Mouse (Mus musculus) megakaryocyte-erythroid progenitor cell, adult 5 weeks (primary cell): ENCODE measurements around the gene 1700016D06Rik. TPM values are rescaled to one million over a fixed set of nuclear protein-coding genes. Genes with fewer than 3 reads are reported as not detected.

Experiments used
- polyA plus RNA-seq: library from polyadenylated mRNA; stranded (reverse); fragments of >175 nt; gene quantifications from 2 replicates; pipeline ENCODE4 v1.2.3, GENCODE M21; 2012

The 1700016D06Rik gene
- not detected in 2 replicates for polyA plus RNA-seq

DNA sequence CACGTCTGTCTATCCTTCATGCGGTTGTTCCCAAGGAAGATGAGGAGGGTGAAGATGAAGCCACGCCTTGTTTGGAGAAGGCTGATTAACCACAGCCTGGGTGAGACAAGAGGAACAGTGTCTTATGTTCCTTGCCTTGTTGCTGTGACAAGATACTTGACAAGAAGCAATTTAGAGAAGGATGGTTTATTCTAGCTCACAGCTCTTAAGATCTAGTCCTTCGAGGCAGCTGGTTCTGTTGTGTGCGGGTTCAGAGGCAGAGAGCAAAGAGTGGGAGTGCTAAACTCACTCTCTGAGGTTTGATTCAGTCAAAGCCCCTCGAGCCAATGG lies at the start of gene 1700016D06Rik:
Gene 1700016D06Rik (minus strand): TSS at position 31 of the 330 bp plus-strand sequence.

DNA sequence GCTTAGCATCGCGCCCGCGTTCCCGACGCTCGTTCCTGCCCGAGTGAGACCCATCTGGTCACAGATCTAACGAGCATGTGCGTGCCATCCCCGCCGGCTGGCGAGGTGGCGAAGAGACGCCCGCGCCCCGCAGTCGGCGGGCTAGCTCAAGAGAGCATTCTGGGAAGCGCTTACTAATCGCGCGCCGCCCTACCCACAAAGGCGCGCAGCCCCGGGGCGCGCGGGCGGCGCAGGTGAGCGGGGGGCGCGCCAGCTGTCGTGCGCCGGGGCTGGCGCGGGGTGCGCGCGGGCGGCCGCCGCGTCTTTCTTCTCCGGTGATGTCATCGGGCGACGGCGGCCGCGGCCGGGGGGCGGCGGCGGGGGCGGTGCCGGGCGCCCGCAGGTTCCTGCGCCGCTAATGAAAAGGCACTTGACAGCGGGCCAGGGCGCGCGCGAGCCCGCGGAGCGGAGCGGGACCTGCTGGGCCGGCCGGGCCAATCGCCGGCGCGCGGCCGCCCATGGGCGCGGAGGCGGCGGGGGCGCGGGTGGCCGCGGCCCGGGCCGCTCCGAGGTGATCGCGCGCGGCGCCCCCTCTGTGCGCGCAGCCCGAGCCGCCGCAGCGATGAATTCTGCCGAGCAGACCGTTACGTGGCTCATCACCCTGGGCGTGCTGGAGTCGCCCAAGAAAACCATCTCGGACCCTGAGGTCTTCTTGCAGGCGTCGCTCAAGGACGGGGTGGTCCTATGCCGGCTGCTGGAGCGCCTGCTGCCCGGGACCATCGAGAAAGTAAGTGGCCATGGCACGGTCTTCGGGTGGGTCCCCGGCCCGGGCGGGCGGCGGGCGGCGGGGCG lies 27.0 kb upstream of the 1700016D06Rik start, which contains the start of gene Arhgef7:
Gene Arhgef7 (plus strand): TSS at position 71 of the 831 bp plus-strand sequence.

DNA sequence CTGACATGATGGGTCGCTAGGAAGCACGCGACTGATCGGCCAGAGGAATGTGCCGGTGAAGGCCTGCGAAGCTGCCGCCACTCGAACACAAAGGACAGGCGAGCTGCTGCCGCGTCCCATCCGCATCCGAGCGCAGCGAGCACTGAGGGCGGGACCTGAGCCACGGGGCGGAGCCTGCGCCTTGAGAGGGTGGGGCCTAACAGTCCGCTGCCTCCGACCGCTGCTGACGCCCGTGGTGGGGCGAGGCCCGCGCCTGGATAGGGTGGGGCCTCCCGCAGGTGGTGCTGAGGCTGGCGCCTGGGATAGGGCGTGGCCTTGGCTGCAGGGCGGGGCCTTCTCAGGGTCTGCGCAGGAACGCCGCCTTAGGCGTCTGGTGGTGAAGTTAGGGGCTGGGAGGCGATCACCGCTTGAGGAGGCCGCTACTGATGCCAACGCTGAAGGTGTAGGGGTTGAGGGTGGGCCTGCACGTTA lies 65.2 kb downstream of the 1700016D06Rik start, which contains the start of gene Ankrd10:
Gene Ankrd10 (minus strand): TSS at position 147 of the 471 bp plus-strand sequence.

Other genes with a start within 250 kb of the 1700016D06Rik start
- gene Rab20, start 222.4 kb downstream of the 1700016D06Rik start, polyA plus RNA-seq: 4.8 and 6.0 TPM in 2 replicates
- gene Naxd, start 203.6 kb downstream of the 1700016D06Rik start, polyA plus RNA-seq: 47.5 and 56.8 TPM in 2 replicates
- 36.0 and 37.7 TPM in 2 replicates for gene Cars2, start 150.3 kb downstream of the 1700016D06Rik start, polyA plus RNA-seq
- gene Ing1, start 145.5 kb downstream of the 1700016D06Rik start, polyA plus RNA-seq: 66.6 and 94.6 TPM in 2 replicates
- gene Ankrd10, start 65.3 kb downstream of the 1700016D06Rik start, polyA plus RNA-seq: 74.3 and 83.6 TPM in 2 replicates
- gene Arhgef7, start 26.7 kb upstream of the 1700016D06Rik start, polyA plus RNA-seq: 19.3 and 20.1 TPM in 2 replicates
- not detected in 2 replicates for gene Tex29, start 139.4 kb upstream of the 1700016D06Rik start, polyA plus RNA-seq